Mouse (Mus musculus): ENCODE results near the gene 4930451I11Rik. TPM values are rescaled to one million over a fixed set of nuclear protein-coding genes. Genes with fewer than 3 reads are reported as not detected.

4930451I11Rik gene
- polyA plus RNA-seq, 1 experiment from 2014 or later, result not detected

GRCm38 (mm10) chr7:126809723-126810369 lies 21.6 kb downstream of the 4930451I11Rik start:
- H3K4me3 ChIP-seq, result peak overlapping the region; percentile 76
- H3K4me1 ChIP-seq, result peaks cover 25% of the 10 kb centered on the region
- no peaks in the 10 kb centered on the region; the same call in 1 of the 2 replicates for H3K27me3 ChIP-seq
- WGBS, result 46% methylated on average over 5 of the region's 5 CpGs
- peak overlapping the region; percentile 91 for H3K4me2 ChIP-seq
- H3K36me3 ChIP-seq, result peaks cover 11% of the 10 kb centered on the region; the same call in 1 of the 2 replicates
- no peak overlapping the region for H3K27ac ChIP-seq
- ATAC-seq (ENCODE audit: insufficient number of reproducible peaks, insufficient read depth, low FRiP score, low TSS enrichment, low read depth), result no peak
- no peaks in the 10 kb centered on the region for H3K9me3 ChIP-seq
- H3K9ac ChIP-seq, result peak overlapping the region; percentile 89; the same call in 1 of the 2 replicates

GRCm38 (mm10) chr7:126808703-126809455 lies 22.6 kb downstream of the 4930451I11Rik start:
- peaks cover 25% of the 10 kb centered on the region for H3K4me1 ChIP-seq
- H3K4me3 ChIP-seq, result peak overlapping the region; percentile 76
- H3K27me3 ChIP-seq, result no peaks in the 10 kb centered on the region; the same call in 1 of the 2 replicates
- peak overlapping the region; percentile 89 for H3K9ac ChIP-seq
- H3K4me2 ChIP-seq, result peak overlapping the region; percentile 91
- no peaks in the 10 kb centered on the region for H3K9me3 ChIP-seq
- under 1% methylated on average over 43 of the region's 43 CpGs for WGBS
- ATAC-seq (ENCODE audit: insufficient number of reproducible peaks, insufficient read depth, low FRiP score, low TSS enrichment, low read depth), result peak; percentile 88
- peak overlapping the region; percentile 80 for H3K27ac ChIP-seq
- peaks cover 16% of the 10 kb centered on the region for H3K36me3 ChIP-seq

GRCm38 (mm10) chr7:126807405-126807804 lies 24.0 kb downstream of the 4930451I11Rik start:
- peaks cover 26% of the 10 kb centered on the region for H3K36me3 ChIP-seq
- 63% methylated on average over 4 of the region's 4 CpGs for WGBS

GRCm38 (mm10) chr7:126806956-126807355 lies 24.5 kb downstream of the 4930451I11Rik start:
- no peak overlapping the region for H3K4me2 ChIP-seq
- H3K27me3 ChIP-seq, result no peaks in the 10 kb centered on the region
- H3K9me3 ChIP-seq, result no peaks in the 10 kb centered on the region
- WGBS, result 80% methylated on average over 6 of the region's 6 CpGs
- H3K4me1 ChIP-seq, result peaks cover 25% of the 10 kb centered on the region
- peaks cover 26% of the 10 kb centered on the region for H3K36me3 ChIP-seq
- H3K27ac ChIP-seq, result no peak overlapping the region
- H3K9ac ChIP-seq, result no peak overlapping the region
- no peak for ATAC-seq (ENCODE audit: insufficient number of reproducible peaks, insufficient read depth, low FRiP score, low TSS enrichment, low read depth)
- no peak overlapping the region for H3K4me3 ChIP-seq

More at GRCm38 (mm10) chr7:126807405-126807804, 24.0 kb downstream of the 4930451I11Rik start:
- peak overlapping the region; percentile 76; the same call in 1 of the 2 replicates for H3K4me3 ChIP-seq
- no peaks in the 10 kb centered on the region for H3K9me3 ChIP-seq
- H3K27ac ChIP-seq, result peak overlapping the region; percentile 57; the same call in 1 of the 2 replicates
- H3K4me1 ChIP-seq, result peaks cover 25% of the 10 kb centered on the region
- H3K27me3 ChIP-seq, result no peaks in the 10 kb centered on the region
- H3K4me2 ChIP-seq, result peak overlapping the region; percentile 91
- H3K9ac ChIP-seq, result peak overlapping the region; percentile 89
- ATAC-seq (ENCODE audit: insufficient number of reproducible peaks, insufficient read depth, low FRiP score, low TSS enrichment, low read depth), result no peak

GRCm38 (mm10) chr7:126803751-126804150 lies 27.7 kb downstream of the 4930451I11Rik start:
- no peak overlapping the region for H3K27ac ChIP-seq
- H3K4me2 ChIP-seq, result no peak overlapping the region
- no peaks in the 10 kb centered on the region for H3K9me3 ChIP-seq
- peaks cover 31% of the 10 kb centered on the region for H3K4me1 ChIP-seq
- H3K9ac ChIP-seq, result 0 out of 2 replicates have a peak overlapping the region, but pooled peaks have one; percentile 27
- ATAC-seq (ENCODE audit: insufficient number of reproducible peaks, insufficient read depth, low FRiP score, low TSS enrichment, low read depth), result no peak
- H3K4me3 ChIP-seq, result no peak overlapping the region
- no peaks in the 10 kb centered on the region for H3K27me3 ChIP-seq
- peaks cover 26% of the 10 kb centered on the region for H3K36me3 ChIP-seq

- Histone ChIP-seq H3K27ac (no peak overlapping the region), H3K4me3 (no peak overlapping the region), H3K9ac (0 out of 2 replicates have a peak overlapping the region, but pooled peaks have one; percentile 27), H3K4me2 (no peak overlapping the region), H3K27me3 (no peaks in the 10 kb centered on the region), H3K9me3 (no peaks in the 10 kb centered on the region), H3K36me3 (peaks cover 26% of the 10 kb centered on the region), H3K4me1 (peaks cover 26% of the 10 kb centered on the region)
- 87% methylated on average over 6 of the region's 6 CpGs for WGBS
- ATAC-seq (ENCODE audit: insufficient number of reproducible peaks, insufficient read depth, low FRiP score, low TSS enrichment, low read depth), result no peak
Observed at GRCm38 (mm10) chr7:126803181-126803580, 28.3 kb downstream of the 4930451I11Rik start.

- H3K36me3 ChIP-seq, result peaks cover 29% of the 10 kb centered on the region
- H3K27me3 ChIP-seq, result no peaks in the 10 kb centered on the region
- WGBS, result 82% methylated on average over 11 of the region's 11 CpGs
- ATAC-seq (ENCODE audit: insufficient number of reproducible peaks, insufficient read depth, low FRiP score, low TSS enrichment, low read depth), result no peak
- H3K4me1 ChIP-seq, result peaks cover 27% of the 10 kb centered on the region
- no peak overlapping the region for H3K4me3 ChIP-seq
- no peak overlapping the region for H3K4me2 ChIP-seq
- H3K9me3 ChIP-seq, result no peaks in the 10 kb centered on the region
- H3K27ac ChIP-seq, result no peak overlapping the region
- no peak overlapping the region for H3K9ac ChIP-seq
Observed at GRCm38 (mm10) chr7:126802134-126802889, 29.1 kb downstream of the 4930451I11Rik start.

GRCm38 (mm10) chr7:126801057-126801422 lies 30.4 kb downstream of the 4930451I11Rik start:
- peaks cover 36% of the 10 kb centered on the region for H3K4me1 ChIP-seq
- ATAC-seq (ENCODE audit: insufficient number of reproducible peaks, insufficient read depth, low FRiP score, low TSS enrichment, low read depth), result no peak
- H3K27ac ChIP-seq, result no peak overlapping the region
- no peak overlapping the region for H3K4me3 ChIP-seq
- no peaks in the 10 kb centered on the region for H3K27me3 ChIP-seq
- no peak overlapping the region for H3K4me2 ChIP-seq
- peak overlapping the region; percentile 81; the same call in 1 of the 2 replicates for H3K9ac ChIP-seq
- H3K36me3 ChIP-seq, result peaks cover 35% of the 10 kb centered on the region
- H3K9me3 ChIP-seq, result no peaks in the 10 kb centered on the region
- 95% methylated on average over 16 of the region's 16 CpGs for WGBS

- no peaks in the 10 kb centered on the region for H3K9me3 ChIP-seq
- H3K27me3 ChIP-seq, result no peaks in the 10 kb centered on the region
- H3K27ac ChIP-seq, result peak overlapping the region; percentile 98
- H3K4me3 ChIP-seq, result peak overlapping the region; percentile 78
- H3K4me2 ChIP-seq, result peak overlapping the region; percentile 89
- peak overlapping the region; percentile 81 for H3K9ac ChIP-seq
- H3K36me3 ChIP-seq, result peaks cover 38% of the 10 kb centered on the region
- ATAC-seq (ENCODE audit: insufficient number of reproducible peaks, insufficient read depth, low FRiP score, low TSS enrichment, low read depth), result no peak
- WGBS, result 58% methylated on average over 5 of the region's 5 CpGs
- peaks cover 36% of the 10 kb centered on the region for H3K4me1 ChIP-seq
Observed at GRCm38 (mm10) chr7:126800269-126801056, 31.0 kb downstream of the 4930451I11Rik start.

GRCm38 (mm10) chr7:126799468-126800268 lies 31.8 kb downstream of the 4930451I11Rik start:
- under 1% methylated on average over 38 of the region's 38 CpGs for WGBS
- Histone ChIP-seq H3K4me1 (peaks cover 36% of the 10 kb centered on the region), H3K4me2 (peak overlapping the region; percentile 89), H3K27me3 (no peaks in the 10 kb centered on the region), H3K9ac (peak overlapping the region; percentile 81), H3K9me3 (no peaks in the 10 kb centered on the region), H3K36me3 (peaks cover 42% of the 10 kb centered on the region), H3K4me3 (peak overlapping the region; percentile 78), H3K27ac (peak overlapping the region; percentile 98)
- peak; percentile 86 for ATAC-seq (ENCODE audit: insufficient number of reproducible peaks, insufficient read depth, low FRiP score, low TSS enrichment, low read depth)
